Mouse (Mus musculus) kidney, embryonic 16.5 days (tissue): Measurements from ENCODE around the gene Chst3. TPM values are rescaled to one million over a fixed set of nuclear protein-coding genes. Genes with fewer than 3 reads are reported as not detected.

ENCODE experiments used
- microRNA-seq: library from miRNA; unstranded; fragments of <30 nt; microRNA quantifications from one replicate; pipeline ENCODE4, GENCODE M21; 2016
- polyA plus RNA-seq: library from polyadenylated mRNA; unstranded; fragments of >200 nt; fragmentation: Nextera tagmentation; extraction: Ambion mirVana; gene quantifications from 2 replicates; pipeline ENCODE4 v1.2.1, GENCODE M21; 2015

The Chst3 gene
- polyA plus RNA-seq, 1 experiment from 2014 or later, result 2.2 TPM

Small RNAs within 50 kb of the gene (microRNA-seq; reads per million reads assigned to microRNA genes)
- not detected for gene Gm22117

Other genes starting within 250 kb of the Chst3 start
- gene Ascc1, start 216.5 kb downstream of the Chst3 start, polyA plus RNA-seq, result 56.3 and 58.0 TPM in 2 replicates
- gene Anapc16, start 216.1 kb downstream of the Chst3 start, polyA plus RNA-seq, result 93.6 and 95.2 TPM in 2 replicates
- 47.1 and 56.8 TPM in 2 replicates for gene Spock2, start 113.0 kb downstream of the Chst3 start, polyA plus RNA-seq
- gene Psap, start 58.4 kb upstream of the Chst3 start, polyA plus RNA-seq, result 145 and 166 TPM in 2 replicates
- gene Vsir, start 127.6 kb upstream of the Chst3 start, polyA plus RNA-seq, result 3.9 and 4.2 TPM in 2 replicates
- 0.40 and 0.81 TPM in 2 replicates for gene Gm17455, start 180.5 kb upstream of the Chst3 start, polyA plus RNA-seq